Mouse (Mus musculus): Measurements from ENCODE around the gene Nacc2. TPM values are rescaled to one million over a fixed set of nuclear protein-coding genes. Genes with fewer than 3 reads are reported as not detected.

The Nacc2 gene
- polyA plus RNA-seq, 1 experiment from 2014 or later, result 9.0 TPM

- H3K4me1 ChIP-seq, result peaks cover 25% of the 10 kb centered on the region
- ATAC-seq (ENCODE audit: insufficient number of reproducible peaks, low FRiP score, low TSS enrichment, low read depth), result no peak
- H3K4me3 ChIP-seq (replicated peaks), result peak overlapping the region; percentile 89
- H3K27me3 ChIP-seq, result no peaks in the 10 kb centered on the region
- peak overlapping the region; percentile 88 for H3K4me2 ChIP-seq (replicated peaks)
- H3K27ac ChIP-seq (replicated peaks), result peak overlapping the region; percentile 93
- peaks cover 24% of the 10 kb centered on the region for H3K36me3 ChIP-seq
- WGBS, result 69% methylated on average over 7 of the region's 7 CpGs
- no peaks in the 10 kb centered on the region for H3K9me3 ChIP-seq (replicated peaks)
- peak overlapping the region; percentile 75 for H3K9ac ChIP-seq
Observed at GRCm38 (mm10) chr2:26139034-26139544, 16.1 kb upstream of the Nacc2 start.

GRCm38 (mm10) chr2:26138252-26139033 lies 15.4 kb upstream of the Nacc2 start:
- H3K4me1 ChIP-seq, result peaks cover 32% of the 10 kb centered on the region
- H3K27ac ChIP-seq (replicated peaks), result no peak overlapping the region
- H3K9ac ChIP-seq, result peak overlapping the region; percentile 75; the same call in 1 of the 2 replicates
- no peaks in the 10 kb centered on the region for H3K9me3 ChIP-seq (replicated peaks)
- H3K4me2 ChIP-seq (replicated peaks), result peak overlapping the region; percentile 88
- peaks cover 24% of the 10 kb centered on the region for H3K36me3 ChIP-seq
- no peaks in the 10 kb centered on the region for H3K27me3 ChIP-seq
- H3K4me3 ChIP-seq (replicated peaks), result peak overlapping the region; percentile 89; the same call in 1 of the 2 replicates
- WGBS, result 84% methylated on average over 31 of the region's 31 CpGs
- ATAC-seq (ENCODE audit: insufficient number of reproducible peaks, low FRiP score, low TSS enrichment, low read depth), result no peak

- Histone ChIP-seq H3K36me3 (peaks cover 24% of the 10 kb centered on the region), H3K9me3 (replicated peaks) (no peaks in the 10 kb centered on the region), H3K27ac (replicated peaks) (0 out of 2 replicates have a peak overlapping the region, but pooled peaks have one; percentile 88), H3K27me3 (no peaks in the 10 kb centered on the region), H3K9ac (no peak overlapping the region), H3K4me1 (peaks cover 47% of the 10 kb centered on the region), H3K4me3 (replicated peaks) (no peak overlapping the region), H3K4me2 (replicated peaks) (no peak overlapping the region)
- 95% methylated on average over 2 of the region's 2 CpGs for WGBS
- ATAC-seq (ENCODE audit: insufficient number of reproducible peaks, low FRiP score, low TSS enrichment, low read depth), result no peak
Observed at GRCm38 (mm10) chr2:26134591-26134990, 11.6 kb upstream of the Nacc2 start.

- Histone ChIP-seq H3K27ac (replicated peaks) (peak overlapping the region; percentile 88), H3K9ac (peak overlapping the region; percentile 28), H3K36me3 (peaks cover 19% of the 10 kb centered on the region), H3K9me3 (replicated peaks) (no peaks in the 10 kb centered on the region), H3K4me1 (peaks cover 33% of the 10 kb centered on the region), H3K27me3 (no peaks in the 10 kb centered on the region), H3K4me3 (replicated peaks) (peak overlapping the region; percentile 38), H3K4me2 (replicated peaks) (peak overlapping the region; percentile 64)
- WGBS, result 4% methylated on average over 25 of the region's 25 CpGs
- peak; percentile 72 for ATAC-seq (ENCODE audit: insufficient number of reproducible peaks, low FRiP score, low TSS enrichment, low read depth)
Observed at GRCm38 (mm10) chr2:26132628-26133551, 9.9 kb upstream of the Nacc2 start.

GRCm38 (mm10) chr2:26131327-26131726 lies 8.3 kb upstream of the Nacc2 start:
- Histone ChIP-seq H3K27ac (replicated peaks) (0 out of 2 replicates have a peak overlapping the region, but pooled peaks have one; percentile 7), H3K4me3 (replicated peaks) (no peak overlapping the region), H3K36me3 (peaks cover 5% of the 10 kb centered on the region; the same call in 1 of the 2 replicates), H3K4me1 (peaks cover 33% of the 10 kb centered on the region), H3K27me3 (no peaks in the 10 kb centered on the region), H3K4me2 (replicated peaks) (no peak overlapping the region), H3K9me3 (replicated peaks) (no peaks in the 10 kb centered on the region), H3K9ac (no peak overlapping the region)
- WGBS, result 65% methylated on average over 2 of the region's 2 CpGs
- ATAC-seq (ENCODE audit: insufficient number of reproducible peaks, low FRiP score, low TSS enrichment, low read depth), result no peak

GRCm38 (mm10) chr2:26129962-26130361 lies 6.9 kb upstream of the Nacc2 start:
- Histone ChIP-seq H3K36me3 (no peaks in the 10 kb centered on the region), H3K27me3 (no peaks in the 10 kb centered on the region), H3K4me1 (peaks cover 33% of the 10 kb centered on the region), H3K9me3 (replicated peaks) (no peaks in the 10 kb centered on the region), H3K9ac (no peak overlapping the region), H3K4me3 (replicated peaks) (no peak overlapping the region), H3K27ac (replicated peaks) (peak overlapping the region; percentile 58; the same call in 1 of the 2 replicates), H3K4me2 (replicated peaks) (no peak overlapping the region)
- WGBS, result 39% methylated on average over 3 of the region's 3 CpGs
- no peak for ATAC-seq (ENCODE audit: insufficient number of reproducible peaks, low FRiP score, low TSS enrichment, low read depth)

- WGBS, result 81% methylated on average over 2 of the region's 2 CpGs
- Histone ChIP-seq H3K9me3 (replicated peaks) (no peaks in the 10 kb centered on the region), H3K4me2 (replicated peaks) (no peak overlapping the region), H3K27me3 (no peaks in the 10 kb centered on the region), H3K9ac (no peak overlapping the region), H3K4me3 (replicated peaks) (no peak overlapping the region), H3K27ac (replicated peaks) (no peak overlapping the region), H3K4me1 (peaks cover 33% of the 10 kb centered on the region), H3K36me3 (no peaks in the 10 kb centered on the region)
- no peak for ATAC-seq (ENCODE audit: insufficient number of reproducible peaks, low FRiP score, low TSS enrichment, low read depth)
Observed at GRCm38 (mm10) chr2:26129346-26129745, 6.3 kb upstream of the Nacc2 start.

- ATAC-seq (ENCODE audit: insufficient number of reproducible peaks, low FRiP score, low TSS enrichment, low read depth), result peak; percentile 44; the same call in 1 of the 2 replicates
- Histone ChIP-seq H3K27me3 (peaks cover 8% of the 10 kb centered on the region), H3K36me3 (no peaks in the 10 kb centered on the region), H3K9me3 (replicated peaks) (no peaks in the 10 kb centered on the region), H3K4me3 (replicated peaks) (peak overlapping the region; percentile 76), H3K4me2 (replicated peaks) (peak overlapping the region; percentile 98), H3K27ac (replicated peaks) (0 out of 2 replicates have a peak overlapping the region, but pooled peaks have one; percentile 48), H3K4me1 (peaks cover 38% of the 10 kb centered on the region), H3K9ac (peak overlapping the region; percentile 65)
- under 1% methylated on average over 101 of the region's 109 CpGs for WGBS
Observed at GRCm38 (mm10) chr2:26122171-26123078, 595 bp downstream of the Nacc2 start.

- Histone ChIP-seq H3K4me2 (replicated peaks) (peak overlapping the region; percentile 98), H3K4me3 (replicated peaks) (peak overlapping the region; percentile 76), H3K9ac (no peak overlapping the region; the same call in 1 of the 2 replicates), H3K4me1 (peaks cover 44% of the 10 kb centered on the region), H3K36me3 (no peaks in the 10 kb centered on the region), H3K27ac (replicated peaks) (0 out of 2 replicates have a peak overlapping the region, but pooled peaks have one; percentile 48), H3K9me3 (replicated peaks) (no peaks in the 10 kb centered on the region), H3K27me3 (peaks cover 8% of the 10 kb centered on the region)
- WGBS, result 19% methylated on average over 17 of the region's 17 CpGs
- no peak for ATAC-seq (ENCODE audit: insufficient number of reproducible peaks, low FRiP score, low TSS enrichment, low read depth)
Observed at GRCm38 (mm10) chr2:26121541-26122083, 1.4 kb downstream of the Nacc2 start.

- ATAC-seq (ENCODE audit: insufficient number of reproducible peaks, low FRiP score, low TSS enrichment, low read depth), result no peak
- H3K4me3 ChIP-seq (replicated peaks), result no peak overlapping the region
- no peak overlapping the region for H3K27ac ChIP-seq (replicated peaks)
- no peak overlapping the region for H3K4me2 ChIP-seq (replicated peaks)
- H3K9me3 ChIP-seq (replicated peaks), result no peaks in the 10 kb centered on the region
- H3K9ac ChIP-seq, result no peak overlapping the region
- no peaks in the 10 kb centered on the region for H3K36me3 ChIP-seq
- 73% methylated on average over 2 of the region's 2 CpGs for WGBS
- H3K4me1 ChIP-seq, result peaks cover 44% of the 10 kb centered on the region
- H3K27me3 ChIP-seq, result peaks cover 8% of the 10 kb centered on the region
Observed at GRCm38 (mm10) chr2:26119626-26120025, 3.4 kb downstream of the Nacc2 start.

All from embryonic facial prominence, embryonic 15.5 days (tissue).